Mouse (Mus musculus) bone marrow macrophage, adult 2 months (primary cell): ENCODE data around the gene Cdyl2.

ENCODE experiments used
- CTCF ChIP-seq: IDR thresholded peaks from 2 replicates; pipeline ENCODE4 v1.5.1; 2012; ENCODE audit warnings: low read depth, mild to moderate bottlenecking, low read length, moderate library complexity
- POLR2A ChIP-seq: IDR thresholded peaks from 2 replicates; pipeline ENCODE4 v1.6.1; 2012; ENCODE audit warnings: mild to moderate bottlenecking, low read depth, low read length, borderline replicate concordance

- TF ChIP-seq CTCF, result no peak
- no peak for TF ChIP-seq POLR2A
Measured at GRCm38 (mm10) chr8:116524915-116525314, 207.9 kb downstream of the Cdyl2 start.
